Comparison of ENCODE assay signal across 8 mouse cellular contexts in the genomic region with DNA sequence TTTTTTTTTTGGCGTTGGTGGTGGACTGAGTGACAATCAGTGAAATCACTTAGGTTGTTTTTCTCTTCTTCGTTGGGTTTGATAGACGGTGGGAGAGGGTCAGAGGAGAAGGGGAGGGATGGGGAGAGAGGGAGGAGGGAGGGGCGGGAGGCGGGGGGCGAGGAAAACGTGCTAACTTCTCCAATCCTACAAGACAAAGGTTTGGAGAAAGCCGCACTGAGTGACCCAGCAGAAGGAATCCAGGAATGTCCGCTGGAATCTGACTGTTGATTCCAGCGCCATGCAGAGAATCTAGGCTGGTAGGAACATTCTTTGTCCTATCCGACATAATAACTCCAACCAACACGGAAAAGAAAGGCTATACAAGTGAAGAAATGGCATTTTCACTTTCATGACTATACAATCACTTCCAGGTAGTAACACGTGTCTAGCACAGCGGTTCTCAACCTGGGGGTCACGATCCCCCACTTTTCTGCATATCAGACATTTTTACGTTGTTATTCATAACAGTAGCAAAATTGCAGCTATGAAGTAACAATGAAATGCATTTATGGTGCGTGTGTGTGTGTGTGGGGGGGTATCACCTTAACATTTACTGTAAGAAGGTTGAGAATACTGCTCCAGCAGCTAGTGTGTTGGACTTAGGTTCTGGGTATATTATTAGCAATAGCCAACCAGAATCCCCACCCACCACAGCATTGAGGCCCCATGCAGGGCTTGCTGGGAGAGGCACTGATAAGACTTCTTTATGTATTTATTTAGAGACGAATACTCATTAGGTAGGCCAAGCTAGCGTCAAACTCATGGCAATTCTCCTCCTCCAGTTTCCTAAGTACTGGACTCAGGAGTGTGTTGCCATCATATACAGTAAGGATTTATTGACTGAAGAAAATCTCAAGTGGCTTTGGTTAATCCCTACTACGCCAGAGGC.
DNase-seq lines count a peak whose midpoint lies in the region; ATAC-seq lines count a peak whose summit lies in the region.

No protein-coding gene starts in this region.

- intact Hi-C loops in heart, postnatal 10 days (cut with DNase I) = loop anchor here (1.0 to 2.0 kb wide), 3 partner anchors 33 to 203 kb away; no protein-coding TSS in a partner anchor

- H3K4me3 ChIP-seq in erythroblast, embryonic 14.5 days (replicated peaks) = peak overlapping the region; percentile 46
- peak overlapping the region; percentile 16; the same call in 1 of the 2 replicates for H3K4me3 ChIP-seq in macrophage (ENCODE audit: inconsistent target)

- H3K27ac ChIP-seq in macrophage = peak overlapping the region; percentile 66

- WGBS in macrophage (ENCODE audit: missing documents) = 34% methylated on average over 18 of the region's 20 CpGs

- H3K36me3 ChIP-seq in erythroblast, embryonic 14.5 days (ENCODE audit: control insufficient read depth) = no peaks in the 10 kb centered on the region
- no peaks in the 10 kb centered on the region for H3K36me3 ChIP-seq in macrophage (ENCODE audit: inconsistent target)

- no peaks in the 10 kb centered on the region for H3K9me3 ChIP-seq in erythroblast, embryonic 14.5 days (ENCODE audit: control insufficient read depth, low read length)

- DNase-seq in MN1 (ENCODE audit: low spot score) = peak; percentile 13
- peak; percentile 22 to 40 for DNase-seq in heart, postnatal 10 days
- DNase-seq in cerebellum, postnatal 36 days = no peak
- DNase-seq in testis, postnatal 10 days (ENCODE audit: low spot score) = no peak

- H3K27me3 ChIP-seq in erythroblast, embryonic 14.5 days (ENCODE audit: control insufficient read depth) = peaks cover 24% of the 10 kb centered on the region

- no peak for ATAC-seq in erythroblast, adult 5-6 weeks (replicated peaks; ENCODE audit: low FRiP score, poor library complexity, severe bottlenecking)
- no peak for ATAC-seq in cerebellum, adult (ENCODE audit: insufficient number of reproducible peaks, low FRiP score, low TSS enrichment)

- no peaks in the 10 kb centered on the region for H3K79me2 ChIP-seq in macrophage (ENCODE audit: inconsistent target)

- peaks cover 15% of the 10 kb centered on the region for H3K4me1 ChIP-seq in erythroblast, embryonic 14.5 days (ENCODE audit: control insufficient read depth)

Comparison
In these comparisons a context has a peak if more than half of its experiments do, and no peak if none do; other contexts are left out.
1. DNase-seq: peak in MN1 (single experiment) and heart, postnatal 10 days (2 of 2); none in cerebellum, postnatal 36 days (0 of 2) and testis, postnatal 10 days (single experiment).